Mouse (Mus musculus) MEL-GATA-1-ER (cell line): Measurements from ENCODE around the gene Mtor.

ENCODE experiments used
- DNase-seq: peaks from one replicate; pipeline ENCODE4 v3.0.0-alpha.2; 2012; ENCODE audit warnings: low read depth; ENCODE audit errors: extremely low read depth

Mtor gene

DNA sequence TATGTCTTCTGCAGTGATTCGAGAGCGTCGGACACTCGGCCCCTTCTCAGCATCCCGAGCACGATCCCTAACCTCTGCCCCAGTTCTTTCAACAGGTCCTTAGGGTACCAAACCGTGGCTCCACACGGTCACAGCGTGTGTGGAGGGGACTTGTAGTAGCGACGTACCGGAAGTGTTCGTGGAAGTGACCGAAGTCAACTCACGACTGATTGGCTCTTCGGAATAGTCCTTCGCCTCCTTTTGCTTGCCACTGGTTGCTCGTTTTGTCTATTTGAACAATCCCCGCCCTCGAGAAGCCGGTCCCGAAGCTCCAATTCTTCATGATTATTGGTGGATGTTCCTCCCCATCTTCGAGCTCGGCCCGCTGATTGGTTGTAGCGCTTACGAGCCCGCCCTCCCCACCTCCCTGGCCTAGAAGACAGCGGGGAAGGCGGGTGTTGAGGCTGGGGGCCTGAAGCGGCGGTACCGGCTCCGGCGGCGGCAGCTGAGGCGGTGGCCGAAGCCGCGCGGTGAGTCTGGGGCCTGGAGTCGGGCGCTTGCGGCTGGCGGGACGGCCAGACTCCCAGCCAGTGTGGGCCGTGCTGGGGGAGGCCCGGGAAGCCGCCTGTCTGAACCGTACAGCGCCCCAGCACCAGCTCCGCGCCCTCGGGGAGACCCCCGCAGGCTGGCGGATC, at the start of gene Mtor:
Gene Mtor, plus strand, starts transcription at position 433 of the 674 bp plus-strand sequence.
- DNase-seq = peak; percentile 99

DNA sequence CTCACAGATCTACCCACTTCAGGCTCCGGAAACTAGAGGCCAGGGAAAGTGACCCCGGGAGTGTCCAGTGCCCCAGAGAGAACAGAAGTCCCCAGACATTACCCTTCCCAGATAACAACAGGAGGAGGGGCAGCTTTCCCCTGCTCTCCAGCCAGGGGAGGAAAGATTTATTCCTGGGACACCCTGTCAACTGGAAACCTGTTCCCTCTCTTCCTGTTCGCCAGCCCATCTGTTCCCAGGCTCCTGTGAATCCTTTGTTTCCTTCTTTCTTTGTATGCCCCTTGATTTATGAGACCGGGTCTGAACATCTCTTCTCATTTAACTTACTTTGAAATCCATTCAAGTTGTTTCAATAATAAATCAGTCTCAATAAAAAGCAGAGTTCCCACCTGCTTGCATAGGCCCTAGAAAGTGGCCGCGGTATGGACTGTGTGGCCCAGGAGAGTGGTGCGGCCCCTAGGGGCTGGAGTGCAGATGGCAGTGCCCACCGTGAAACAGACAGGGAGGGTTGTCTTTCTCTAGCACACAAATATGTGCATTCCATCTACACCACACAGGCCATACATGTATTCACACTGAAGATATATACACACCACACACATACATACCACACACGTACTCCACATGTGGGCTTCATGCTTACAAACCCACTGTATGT, 48.8 kb upstream of the Mtor start:
- no peak for DNase-seq

DNA sequence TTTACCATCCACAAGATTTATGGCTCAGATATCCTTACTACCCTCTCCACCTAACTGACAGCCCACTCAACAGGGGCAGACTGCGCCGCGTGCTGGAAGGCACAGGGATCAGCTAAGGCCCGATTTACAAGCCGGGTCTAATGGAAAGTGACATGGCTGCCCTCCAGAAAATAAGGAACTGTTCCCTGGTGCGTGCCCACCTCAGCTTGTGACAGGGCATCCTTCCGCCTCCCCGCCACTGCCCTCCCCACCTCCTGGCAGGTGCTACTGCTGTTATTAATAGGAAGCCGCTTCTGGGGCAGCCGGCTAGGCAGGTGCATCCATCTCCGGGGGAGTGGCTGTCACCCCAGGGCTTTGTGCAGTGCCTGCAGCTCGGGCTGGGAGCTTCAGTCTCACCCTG, 45.0 kb upstream of the Mtor start:
- DNase-seq = no peak

DNA sequence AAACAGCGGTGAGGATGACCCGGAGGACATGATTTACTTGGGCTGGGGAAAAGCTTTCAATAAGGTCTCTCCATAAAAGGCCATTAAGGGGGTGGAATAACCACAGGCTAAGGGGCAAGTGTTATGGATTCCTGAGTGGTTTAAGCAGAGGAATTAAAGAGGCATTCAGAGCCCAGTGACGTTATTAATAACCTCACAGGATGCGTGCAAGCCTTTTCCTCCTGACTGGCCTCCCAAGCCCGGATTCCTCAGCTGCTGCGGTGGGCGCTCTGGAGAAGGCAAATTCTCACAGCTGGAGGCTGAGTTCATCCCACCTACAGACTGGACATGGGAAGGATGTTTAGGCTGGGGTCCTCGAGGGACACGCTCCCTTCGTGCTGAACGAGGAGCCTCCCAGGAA, 43.7 kb upstream of the Mtor start:
- no peak for DNase-seq

DNA sequence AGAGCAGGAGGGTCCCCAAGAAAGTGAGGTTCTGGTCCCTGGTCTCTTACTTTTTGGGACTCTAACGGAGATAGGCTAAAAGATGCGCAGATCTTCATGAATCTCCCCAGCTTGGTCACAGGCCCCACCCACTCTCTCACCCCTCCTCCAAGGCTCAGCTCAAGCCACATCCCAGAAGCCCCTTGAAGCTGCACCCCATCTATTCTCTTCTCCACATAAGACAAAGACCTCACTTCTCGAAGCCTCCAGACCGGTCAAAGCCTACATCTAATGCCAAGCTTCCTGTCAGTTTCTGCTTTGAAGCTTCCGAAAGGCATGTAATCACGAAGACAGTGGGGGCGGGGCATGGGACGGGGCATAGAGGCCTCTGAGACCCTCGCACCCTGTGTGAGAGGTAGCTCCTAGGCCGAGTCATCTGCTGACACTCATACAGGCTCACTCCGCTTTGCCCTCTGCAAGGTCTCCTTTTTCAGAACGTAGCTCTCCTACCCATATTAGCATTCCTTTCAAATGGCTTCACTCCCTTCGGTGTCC, 43.1 kb upstream of the Mtor start:
- no peak for DNase-seq

DNA sequence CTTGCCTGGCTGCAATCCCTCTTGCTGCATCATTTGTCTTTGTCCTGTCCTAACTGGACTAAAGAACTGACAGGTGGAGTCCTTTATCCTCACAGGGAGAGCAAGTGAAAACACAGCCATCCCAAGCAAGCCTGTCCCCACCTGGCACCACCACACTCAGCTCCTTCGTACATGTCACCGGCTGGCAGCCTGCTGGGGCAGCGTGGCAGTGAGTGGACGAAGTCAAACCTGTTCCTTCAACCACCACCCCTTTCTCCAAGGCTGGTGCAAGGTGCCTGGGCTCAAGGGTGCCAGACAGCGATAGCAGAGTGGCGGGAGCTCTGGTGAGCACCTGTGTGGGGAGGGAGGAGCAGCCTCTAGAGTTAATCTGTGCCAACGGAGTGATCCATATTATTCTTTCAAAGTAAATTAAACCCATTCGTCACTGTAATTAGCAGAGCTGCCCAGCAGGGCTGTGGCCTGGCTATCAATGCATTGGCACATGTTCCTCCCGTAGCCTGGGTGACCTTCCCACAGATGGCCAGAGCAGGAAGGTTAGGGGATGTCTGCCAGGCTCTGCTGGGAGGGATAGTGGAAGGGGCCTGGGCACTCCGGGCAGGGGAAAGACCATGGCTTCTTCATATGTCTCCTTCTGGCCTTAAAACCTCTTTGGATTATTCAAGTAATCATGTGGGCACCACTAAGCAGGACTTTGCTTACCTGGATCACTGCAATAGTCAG, 40.0 kb upstream of the Mtor start:
- DNase-seq = no peak

DNA sequence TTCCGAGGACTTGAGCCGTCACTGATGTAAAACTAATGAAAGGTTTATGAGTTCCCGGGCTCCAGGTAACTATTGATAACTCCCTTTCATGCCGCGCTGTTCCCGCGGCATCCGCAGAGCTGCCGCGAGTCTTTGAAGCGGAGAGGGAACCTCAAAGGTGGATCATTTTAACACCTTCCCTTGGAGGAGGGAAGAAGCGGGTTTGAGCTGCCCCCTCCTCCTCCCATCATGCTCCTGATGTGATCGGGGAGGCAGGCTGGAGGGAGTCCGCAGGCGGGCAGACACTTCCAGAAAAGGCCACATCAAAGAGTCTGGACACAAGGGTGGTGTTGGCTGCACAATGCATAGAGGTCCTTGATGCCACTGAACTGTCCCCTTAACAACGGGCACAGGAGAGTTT, 32.8 kb upstream of the Mtor start:
- no peak for DNase-seq

DNA sequence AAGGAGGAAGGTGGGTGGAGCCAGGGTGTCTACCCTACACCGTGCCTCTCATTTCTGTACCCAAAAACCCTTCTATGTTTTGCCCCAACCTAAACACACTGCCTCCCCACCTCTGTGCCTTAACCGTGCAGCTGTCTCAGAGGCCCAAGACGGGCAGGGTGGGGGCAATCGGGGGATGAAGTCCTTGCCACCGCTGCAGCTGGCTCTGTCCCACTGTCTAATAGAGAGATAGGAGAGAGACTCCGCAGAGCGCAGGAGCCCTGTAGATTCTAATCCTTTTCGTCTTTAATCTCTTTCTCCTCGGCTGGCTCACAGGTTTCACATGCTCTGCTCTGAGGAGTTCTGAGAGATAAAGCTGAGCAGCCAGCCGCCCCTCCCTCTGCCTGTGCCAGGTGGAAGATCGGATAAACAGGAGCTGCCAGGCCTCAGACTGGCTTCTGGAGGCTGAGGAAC, 31.3 kb upstream of the Mtor start:
- no peak for DNase-seq

DNA sequence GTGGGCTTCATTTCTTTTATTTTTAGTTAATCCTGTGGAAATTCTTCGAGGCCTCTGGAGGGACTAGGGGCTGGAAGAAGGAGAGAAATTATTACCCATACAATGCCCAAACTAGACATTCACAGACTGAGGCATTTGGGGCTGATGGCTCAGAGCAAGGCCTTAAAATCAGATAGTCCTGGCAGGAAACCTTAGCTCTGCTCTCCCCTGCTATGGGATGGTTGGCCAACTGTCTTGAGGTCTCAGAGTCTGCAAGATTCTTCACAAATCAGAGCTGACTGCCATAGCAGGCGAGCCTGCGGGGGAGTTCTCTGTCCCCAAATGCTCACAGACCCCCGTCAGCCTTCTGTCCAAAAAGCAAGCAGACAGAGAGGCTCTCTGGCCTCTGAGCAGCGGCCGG, 30.9 kb upstream of the Mtor start:
- DNase-seq = no peak

DNA sequence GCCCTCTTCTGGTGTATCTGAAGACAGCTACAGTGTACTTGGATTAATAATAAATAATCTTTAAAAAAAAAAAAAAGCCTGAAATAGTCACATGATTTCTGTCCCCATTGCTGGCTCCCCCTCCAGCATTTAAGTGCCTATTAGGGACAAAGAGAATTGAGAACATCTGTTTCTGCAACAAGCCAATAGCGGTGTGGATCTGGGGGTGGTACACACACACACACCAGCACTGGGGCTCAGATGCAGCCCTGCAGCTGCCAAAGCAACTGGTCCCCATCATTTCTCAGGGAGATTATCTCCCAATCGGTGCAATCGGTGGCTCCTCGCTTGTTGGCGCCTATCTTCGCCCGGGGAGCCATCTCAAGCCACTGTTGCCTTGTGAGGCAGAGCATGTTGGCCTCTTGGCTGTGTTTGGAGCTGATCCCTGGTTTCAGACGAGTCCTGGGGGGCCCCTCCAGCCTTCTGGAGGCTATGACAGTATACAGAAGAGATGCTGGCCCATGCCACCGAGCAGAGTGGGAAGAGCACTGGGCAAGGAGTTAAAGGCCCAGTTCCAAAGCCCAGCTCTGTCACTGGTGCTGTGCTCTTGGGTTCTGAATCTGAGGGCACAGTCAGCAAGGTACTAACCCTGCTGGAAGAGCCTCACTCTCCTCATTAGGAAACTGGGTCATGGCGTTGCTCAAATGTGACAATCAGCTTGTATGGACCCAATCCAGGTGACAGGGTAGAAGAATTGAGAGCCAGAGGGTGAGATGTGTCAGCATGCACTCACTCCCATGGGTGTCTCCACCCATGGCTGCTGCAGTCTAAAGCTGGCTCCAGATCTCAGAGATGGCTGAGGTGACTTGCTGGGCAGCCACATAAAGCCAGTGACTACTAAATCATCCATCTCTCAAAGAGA, 21.2 kb upstream of the Mtor start:
- DNase-seq = no peak

DNA sequence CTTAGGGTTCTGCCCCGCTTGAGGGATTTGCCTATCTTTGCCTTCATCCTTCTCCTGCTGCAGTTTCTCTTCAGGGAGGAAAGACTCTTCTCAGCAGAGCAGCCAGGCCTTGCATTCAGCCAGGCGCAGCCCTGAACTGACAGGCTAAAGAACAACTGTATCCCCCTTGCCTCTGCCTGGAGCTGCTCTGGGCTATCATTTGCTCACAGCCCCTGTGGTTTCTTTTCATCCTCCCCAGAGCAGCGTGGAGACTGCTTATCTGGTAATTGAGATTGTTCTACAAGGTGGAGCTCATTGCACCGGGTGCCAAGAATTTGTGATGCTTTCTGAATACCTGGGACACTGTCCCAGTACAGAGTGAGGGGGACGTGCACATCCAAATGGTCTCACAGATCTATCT, 19.9 kb upstream of the Mtor start:
- DNase-seq = peak; percentile 36

DNA sequence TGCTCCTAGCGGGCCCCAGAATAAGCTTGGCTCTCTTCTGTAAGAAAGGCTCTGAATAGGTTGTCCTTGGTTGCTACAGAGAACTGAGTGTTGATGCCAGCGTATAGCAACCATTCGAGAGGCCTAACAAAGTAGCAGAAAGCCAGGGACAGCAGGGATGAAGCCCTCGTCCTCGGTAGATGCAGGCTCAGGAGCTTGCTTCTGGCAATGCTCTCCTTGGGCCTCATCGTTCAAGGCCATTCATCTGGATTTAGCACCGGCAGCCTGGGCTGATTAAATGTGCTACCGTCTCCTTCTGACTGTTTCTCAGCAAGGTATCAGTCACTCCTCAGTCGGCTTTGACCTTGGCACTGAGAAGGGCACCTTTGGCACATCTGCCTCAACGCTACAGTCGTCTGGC, 19.3 kb upstream of the Mtor start:
- DNase-seq = no peak

DNA sequence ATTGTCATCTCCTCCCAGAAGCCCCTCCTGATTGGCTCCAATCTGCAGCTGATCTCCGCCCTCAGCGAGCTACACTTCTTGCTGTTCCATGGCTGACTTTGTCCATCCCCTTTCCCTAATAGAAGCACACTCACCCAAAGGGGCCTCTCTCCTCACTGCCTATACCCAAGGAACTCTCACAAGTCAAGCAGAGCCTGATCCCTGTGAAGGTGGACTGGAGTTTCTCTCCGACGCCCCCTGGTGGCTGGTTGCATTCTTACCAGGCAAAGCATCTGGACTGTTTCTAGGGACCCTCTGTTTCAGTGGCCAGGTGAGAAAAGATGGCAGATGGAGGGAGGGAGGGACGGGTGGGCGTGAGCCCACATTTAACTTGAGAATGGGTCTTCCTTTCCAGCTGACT, 18.7 kb upstream of the Mtor start:
- no peak for DNase-seq

DNA sequence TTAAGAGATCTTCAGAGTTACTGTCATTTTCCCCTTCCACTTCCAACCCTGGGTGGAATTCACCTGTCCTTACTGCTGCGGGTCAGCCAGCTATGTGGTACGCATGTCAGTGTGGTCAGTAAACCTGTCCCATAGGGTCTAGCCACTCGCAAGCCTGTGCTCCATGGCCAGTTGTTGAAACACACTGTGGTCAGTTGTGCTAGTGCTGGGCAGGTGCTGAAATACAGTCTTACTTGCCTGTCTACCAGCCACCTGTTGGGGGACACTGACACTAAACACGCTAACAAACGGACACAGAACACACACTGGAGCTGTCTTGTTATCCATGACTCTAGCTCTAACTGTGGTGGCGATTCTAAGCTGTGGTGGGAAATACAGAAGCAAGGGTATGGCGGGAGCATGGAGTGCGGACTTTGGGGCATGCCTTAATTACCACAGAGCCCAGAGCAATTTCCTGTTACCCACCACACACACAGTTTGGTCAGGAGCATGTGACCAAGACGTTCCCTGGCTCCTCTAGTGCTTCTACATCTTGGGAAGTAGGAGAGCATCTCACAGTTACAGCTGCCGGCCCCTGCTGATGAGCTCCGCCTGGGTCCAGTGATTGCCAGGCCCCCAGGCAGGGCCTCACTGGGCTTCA, 17.4 kb upstream of the Mtor start:
- no peak for DNase-seq

DNA sequence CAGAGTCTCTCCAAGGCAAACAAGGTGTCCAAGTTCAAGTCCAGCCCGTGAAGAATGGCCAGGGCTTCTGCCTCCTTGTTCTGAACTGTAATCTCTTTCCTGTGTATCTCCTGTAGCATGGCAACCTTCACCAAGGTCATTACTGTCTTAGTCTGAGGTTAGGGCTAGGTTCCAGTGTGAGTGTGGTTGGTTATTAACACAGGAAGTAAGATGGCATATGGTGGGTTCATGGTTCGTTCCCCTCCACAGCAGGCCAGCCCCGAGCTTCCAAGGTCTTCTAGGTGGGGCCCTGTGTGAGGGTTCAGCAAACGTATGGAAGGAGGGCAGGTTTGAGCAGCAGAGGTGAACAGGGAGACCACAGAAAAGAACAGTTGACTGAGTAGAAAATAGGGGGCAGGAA, 15.9 kb upstream of the Mtor start:
- DNase-seq = no peak

DNA sequence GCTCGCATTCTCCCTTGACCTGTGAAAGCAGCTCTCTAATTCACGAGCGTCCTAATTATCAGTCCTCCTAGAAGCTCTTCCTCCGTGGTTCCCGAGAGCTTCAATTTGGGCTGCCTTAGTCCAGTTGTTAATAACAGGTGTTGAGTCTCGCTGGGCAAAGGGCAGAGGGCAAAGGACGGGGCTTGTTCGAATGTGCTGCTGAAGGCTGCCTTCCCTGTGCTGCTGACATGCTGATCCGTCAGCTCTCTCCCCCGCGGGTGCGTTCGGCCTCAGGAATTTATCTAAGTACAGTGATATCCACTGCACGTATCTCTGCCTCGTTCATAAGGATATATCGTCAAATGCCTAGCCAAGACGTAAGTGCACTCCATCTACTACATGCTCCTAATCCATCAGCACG, 15.1 kb upstream of the Mtor start:
- no peak for DNase-seq

DNA sequence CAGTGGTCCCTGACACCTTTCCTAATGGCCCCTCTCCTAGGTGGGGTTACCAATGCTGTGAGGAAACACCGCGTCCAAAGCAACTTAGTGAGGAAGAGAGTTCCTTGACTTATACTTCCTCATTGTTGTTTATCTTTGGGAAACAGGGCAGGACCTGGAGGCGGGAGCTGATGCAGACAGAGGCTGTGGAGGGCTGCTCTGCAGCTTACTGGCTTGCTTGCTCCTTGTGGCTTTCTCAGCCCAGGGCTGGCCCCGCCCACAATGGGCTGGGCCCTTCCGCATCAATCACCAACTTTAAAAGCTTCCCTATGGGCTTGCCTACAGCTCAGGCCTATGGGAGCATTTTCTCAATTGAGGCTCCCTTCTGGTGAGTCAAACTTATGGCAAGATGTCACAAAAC, 14.6 kb upstream of the Mtor start:
- DNase-seq = peak; percentile 52

DNA sequence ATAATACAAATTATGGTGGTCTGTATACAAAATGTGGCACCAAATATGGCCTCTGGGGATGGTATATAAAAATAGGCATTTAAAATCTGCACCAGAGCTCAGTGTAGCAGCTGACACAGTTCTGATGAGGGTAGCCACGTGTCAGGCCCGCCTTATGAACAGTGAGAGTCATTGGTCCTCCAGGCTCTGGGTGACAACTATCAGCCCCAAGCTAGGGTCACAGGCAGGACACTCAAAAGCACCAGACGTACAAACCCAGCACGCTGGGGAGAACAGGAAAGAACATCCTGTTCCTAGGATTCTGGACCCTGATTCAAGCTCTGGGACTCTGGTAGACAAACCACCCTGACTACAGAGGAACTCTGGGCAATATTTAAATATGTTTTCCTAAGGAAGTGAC, 13.9 kb upstream of the Mtor start:
- no peak for DNase-seq

DNA sequence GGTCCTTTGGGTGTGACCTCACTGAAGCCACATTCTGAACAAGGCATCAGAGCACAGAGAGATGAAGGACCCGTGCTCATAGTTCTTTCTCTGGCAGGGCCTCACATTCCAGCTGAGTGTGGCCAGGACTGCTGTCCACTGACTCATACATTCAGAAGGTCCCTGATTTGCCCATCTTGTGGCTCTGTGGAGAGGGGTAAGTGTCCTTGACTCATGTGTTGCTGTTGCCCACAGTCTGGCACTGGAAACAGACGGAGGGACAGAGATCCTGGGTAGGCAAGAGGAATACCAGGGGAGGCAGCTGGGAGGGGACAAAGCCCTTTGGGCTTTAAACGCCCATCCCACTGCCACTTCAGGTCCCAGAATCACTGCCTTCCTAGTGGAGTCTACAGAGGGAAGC, 13.3 kb upstream of the Mtor start:
- no peak for DNase-seq

DNA sequence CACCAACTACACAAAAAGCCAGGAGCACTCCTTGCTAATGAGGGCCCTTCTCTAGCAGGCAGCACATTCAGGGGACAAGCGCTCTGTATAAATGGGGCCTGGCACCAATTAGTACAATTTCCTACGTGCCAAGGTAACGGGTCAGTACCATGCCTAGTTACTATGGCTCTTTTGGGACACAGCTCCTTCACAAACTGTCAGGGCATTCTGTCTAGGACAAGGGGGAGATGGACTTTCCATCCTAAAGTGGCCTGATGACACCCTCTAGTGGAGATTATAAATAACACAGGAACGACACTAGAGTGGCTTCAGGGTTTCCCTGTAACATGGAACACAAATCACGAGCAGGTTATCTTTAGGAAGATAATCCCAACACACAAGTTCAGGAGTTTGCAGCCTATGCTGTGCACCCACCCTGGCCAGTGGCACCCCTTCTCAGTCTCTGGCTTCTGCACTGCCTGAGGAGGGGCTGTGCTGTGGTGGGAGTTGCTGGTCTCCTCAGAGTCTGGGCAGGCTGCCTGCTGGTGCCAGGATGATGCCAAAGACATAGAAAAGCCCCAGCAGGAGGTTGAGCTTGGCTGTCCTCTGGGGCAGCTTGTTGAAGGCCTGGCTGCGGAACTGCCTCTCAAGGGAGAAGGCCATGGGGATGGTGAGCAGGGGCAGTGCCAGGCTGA, 12.6 kb upstream of the Mtor start:
- DNase-seq = no peak
